Mouse (Mus musculus) C2C12 (cell line): ENCODE data around the gene Prex1.

Experiments used
- CTCF ChIP-seq: IDR thresholded peaks from one replicate; pipeline ENCODE4 v1.5.1; 2011; ENCODE audit not compliant: control insufficient read depth, insufficient read depth, insufficient read length
- USF1 ChIP-seq: IDR thresholded peaks from one replicate; pipeline ENCODE4 v1.6.1; 2011; ENCODE audit warnings: low read depth, mild to moderate bottlenecking, control low read depth, moderate library complexity

DNA sequence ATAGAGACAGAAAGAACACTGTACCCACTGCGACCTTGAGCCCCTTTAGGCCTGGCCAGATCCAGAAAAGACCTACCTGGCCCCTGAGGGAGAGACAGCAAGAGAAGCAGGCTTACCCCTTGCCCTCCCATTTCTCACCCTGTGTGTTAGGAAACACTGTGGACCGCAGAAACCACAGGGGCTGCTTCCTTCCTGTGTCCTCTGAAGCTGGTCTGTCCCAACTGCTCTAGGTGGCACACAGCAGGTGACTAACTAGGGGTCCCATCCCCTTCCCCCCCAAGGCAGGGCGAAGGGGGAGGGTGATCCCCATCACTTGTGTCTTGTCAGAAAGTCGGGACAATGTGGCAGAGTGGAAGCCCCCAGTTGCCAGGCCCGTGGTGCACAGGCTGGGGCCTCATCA, 164.6 kb downstream of the Prex1 start:
- TF ChIP-seq USF1 (no peak), CTCF (no peak)
